Mouse (Mus musculus) heart, postnatal 0 days (tissue): ENCODE results near the gene Exoc3l2. TPM values are rescaled to one million over a fixed set of nuclear protein-coding genes. Genes with fewer than 3 reads are reported as not detected.

Source experiments
- ATAC-seq: fragments of 200-750 bp; cut with Nextera tagmentation; 2 replicates; pipeline ENCODE4 v1.8.0; 2017; ENCODE audit warnings: low read depth, moderate number of reproducible peaks, moderate library complexity; ENCODE audit not compliant: insufficient read depth
- DNase-seq: peaks from one replicate; pipeline ENCODE4 v3.0.0-alpha.2; 2016; ENCODE audit warnings: low spot score
- H3K27ac ChIP-seq: fragments of 300-500 bp; sonication (generic); 2 replicates; pipeline ENCODE4 v1.5.1; 2014; ENCODE audit warnings: low read depth, mild to moderate bottlenecking
- H3K27me3 ChIP-seq: fragments of 300-500 bp; sonication (generic); 2 replicates; pipeline ENCODE4 v1.6.1; 2014; ENCODE audit warnings: low read length, mixed read lengths; ENCODE audit not compliant: control insufficient read depth, insufficient read depth
- H3K36me3 ChIP-seq: fragments of 300-500 bp; sonication (generic); replicated peaks from 2 replicates; pipeline ENCODE4 v1.6.1; 2014; ENCODE audit warnings: low read length, mixed read lengths; ENCODE audit not compliant: control insufficient read depth, insufficient read depth
- H3K4me1 ChIP-seq: fragments of 300-500 bp; sonication (generic); 2 replicates; pipeline ENCODE4 v1.6.1; 2014; ENCODE audit warnings: antibody characterized with exemption; ENCODE audit not compliant: control insufficient read depth, insufficient read depth
- H3K4me2 ChIP-seq: fragments of 300-500 bp; sonication (generic); 2 replicates; pipeline ENCODE4 v1.6.1; 2014; ENCODE audit warnings: low read depth, mild to moderate bottlenecking, low read length, moderate library complexity
- H3K4me3 ChIP-seq: fragments of 300-500 bp; sonication (generic); 2 replicates; pipeline ENCODE4 v1.5.1; 2014; ENCODE audit warnings: low read depth, low read length
- H3K9ac ChIP-seq: fragments of 300-500 bp; sonication (generic); replicated peaks from 2 replicates; pipeline ENCODE4 v1.6.1; 2014; ENCODE audit warnings: low read depth, low read length, mixed read lengths
- H3K9me3 ChIP-seq: fragments of 300-500 bp; sonication (generic); replicated peaks from 2 replicates; pipeline ENCODE4 v1.6.1; 2016; ENCODE audit warnings: low read length; ENCODE audit not compliant: control insufficient read depth
- CTCF ChIP-seq: IDR thresholded peaks from 2 replicates; pipeline ENCODE4 v1.5.1; 2016; ENCODE audit warnings: antibody characterized with exemption, control low read depth, low read depth
- EP300 ChIP-seq: IDR thresholded peaks from 2 replicates; pipeline ENCODE4 v1.6.1; 2016; ENCODE audit warnings: antibody characterized with exemption, low read depth
- WGBS: fragments of 180-500 bp; shearing (Covaris S2); extraction: QIAGEN DNeasy Blood & Tissue Kit; methylation state at CpG from one replicate; pipeline ENCODE4 v1.1.7; 2014; 5-methylcytosine and 5-hydroxymethylcytosine counted together
- polyA plus RNA-seq: library from polyadenylated mRNA; unstranded; fragments of >200 nt; fragmentation: Nextera tagmentation; extraction: Ambion mirVana; gene quantifications from 2 replicates; pipeline ENCODE4 v1.2.1, GENCODE M21; 2015
- total RNA-seq: library from RNA; depleted of rRNA; stranded (reverse); fragments of >200 nt; gene quantifications from 2 replicates; pipeline ENCODE4 v1.2.3, GENCODE M21; 2014; ENCODE audit warnings: low replicate concordance

Exoc3l2 gene
- total and polyA plus RNA-seq, 2 experiments from 2014 or later: 0.49 to 1.9 TPM

- Histone ChIP-seq H3K36me3 (no peaks in the 10 kb centered on the region), H3K27ac (no peak overlapping the region), H3K4me1 (peaks cover 10% of the 10 kb centered on the region), H3K9me3 (no peaks in the 10 kb centered on the region), H3K9ac (no peak overlapping the region), H3K4me3 (no peak overlapping the region), H3K27me3 (peaks cover 12% of the 10 kb centered on the region), H3K4me2 (no peak overlapping the region)
- DNase-seq (peak; percentile 44), ATAC-seq (no peak)
- TF ChIP-seq CTCF (peak; percentile 83), EP300 (no peak)
- 13% methylated on average over 6 of the region's 6 CpGs for WGBS
These were observed 1.6 kb upstream of the Exoc3l2 start for GRCm38 (mm10) chr7:19461488-19461887.

- 71% methylated on average over 4 of the region's 4 CpGs for WGBS
- H3K4me1 ChIP-seq: peaks cover 3% of the 10 kb centered on the region
- ATAC-seq (no peak), DNase-seq (no peak)
- H3K27ac ChIP-seq: no peak overlapping the region
- H3K9ac ChIP-seq: no peak overlapping the region
- no peak overlapping the region for H3K4me3 ChIP-seq
- H3K4me2 ChIP-seq: no peak overlapping the region
- H3K9me3 ChIP-seq: no peaks in the 10 kb centered on the region
- no peak for TF ChIP-seq EP300
- no peak for TF ChIP-seq CTCF
- peaks cover 16% of the 10 kb centered on the region for H3K27me3 ChIP-seq
- H3K36me3 ChIP-seq: no peaks in the 10 kb centered on the region
These were observed 688 bp upstream of the Exoc3l2 start for GRCm38 (mm10) chr7:19462443-19462842.

GRCm38 (mm10) chr7:19464367-19465307 lies 1.5 kb downstream of the Exoc3l2 start:
- Histone ChIP-seq H3K9me3 (no peaks in the 10 kb centered on the region), H3K4me3 (no peak overlapping the region), H3K27me3 (peaks cover 25% of the 10 kb centered on the region), H3K9ac (no peak overlapping the region), H3K36me3 (no peaks in the 10 kb centered on the region), H3K4me2 (0 out of 2 replicates have a peak overlapping the region, but pooled peaks have one; percentile 22), H3K27ac (no peak overlapping the region), H3K4me1 (no peaks in the 10 kb centered on the region)
- DNase-seq (no peak), ATAC-seq (peak; percentile 36; the same call in 1 of the 2 replicates)
- TF ChIP-seq EP300: no peak
- no peak for TF ChIP-seq CTCF
- WGBS: 20% methylated on average over 22 of the region's 22 CpGs

GRCm38 (mm10) chr7:19466602-19467145 lies 3.5 kb downstream of the Exoc3l2 start:
- no peak overlapping the region for H3K9ac ChIP-seq
- no peak overlapping the region for H3K27ac ChIP-seq
- no peaks in the 10 kb centered on the region for H3K36me3 ChIP-seq
- no peak for DNase-seq
- peaks cover 42% of the 10 kb centered on the region for H3K27me3 ChIP-seq
- 0 out of 2 replicates have a peak, but pooled peaks have one; percentile 8 for ATAC-seq
- no peak overlapping the region for H3K4me2 ChIP-seq
- no peak for TF ChIP-seq EP300
- no peak for TF ChIP-seq CTCF
- WGBS: 46% methylated on average over 5 of the region's 5 CpGs
- H3K4me3 ChIP-seq: no peak overlapping the region
- no peaks in the 10 kb centered on the region for H3K4me1 ChIP-seq
- H3K9me3 ChIP-seq: no peaks in the 10 kb centered on the region

GRCm38 (mm10) chr7:19467638-19468037 lies 4.5 kb downstream of the Exoc3l2 start:
- Histone ChIP-seq H3K36me3 (no peaks in the 10 kb centered on the region), H3K27me3 (peaks cover 49% of the 10 kb centered on the region), H3K9me3 (no peaks in the 10 kb centered on the region), H3K9ac (no peak overlapping the region), H3K4me3 (no peak overlapping the region), H3K4me1 (no peaks in the 10 kb centered on the region), H3K27ac (no peak overlapping the region), H3K4me2 (no peak overlapping the region)
- DNase-seq (no peak), ATAC-seq (no peak)
- WGBS: 37% methylated on average over 6 of the region's 6 CpGs
- TF ChIP-seq CTCF (no peak), EP300 (no peak)
